Mouse (Mus musculus) forelimb bud, embryonic 11.5 days (tissue): ENCODE measurements at regions not wholly inside any gene's neighbourhood (a gene's known extent, or its start where the extent isn't known, plus 50 kb on each side); places are given as distances from the start of the nearest gene placed in this dataset.
A peak's percentile ranks its signal among the peaks of the same experiment; 100 is the strongest.

Experiments used
- DNase-seq: peaks from one replicate; pipeline ENCODE4 v3.0.0-alpha.2; 2012; ENCODE audit warnings: low read depth, low spot score

DNA sequence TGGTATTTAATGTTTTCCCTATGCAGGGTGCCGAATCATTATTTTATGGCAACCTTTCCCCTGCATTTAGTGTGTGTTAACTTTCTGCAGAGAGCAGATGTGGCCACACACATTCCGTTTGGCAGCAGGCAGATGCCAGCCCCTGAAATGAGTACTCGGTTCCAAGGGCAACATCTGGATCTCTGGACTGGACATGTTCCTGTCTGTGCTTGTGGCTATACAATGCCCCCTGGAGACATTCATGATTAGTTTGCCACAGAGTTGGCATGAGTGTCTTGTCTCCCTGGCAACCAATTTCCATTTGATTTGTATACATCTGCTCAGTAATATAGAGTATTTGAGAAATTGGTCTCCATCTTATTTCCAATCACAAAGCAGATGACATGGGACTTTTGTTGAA lies 1676.3 kb upstream of the Got2 start:
- DNase-seq, result peak; percentile 8

GRCm38 (mm10) chr8:97543881-97544280 lies 1655.5 kb upstream of the Got2 start:
- no peak for DNase-seq

DNA sequence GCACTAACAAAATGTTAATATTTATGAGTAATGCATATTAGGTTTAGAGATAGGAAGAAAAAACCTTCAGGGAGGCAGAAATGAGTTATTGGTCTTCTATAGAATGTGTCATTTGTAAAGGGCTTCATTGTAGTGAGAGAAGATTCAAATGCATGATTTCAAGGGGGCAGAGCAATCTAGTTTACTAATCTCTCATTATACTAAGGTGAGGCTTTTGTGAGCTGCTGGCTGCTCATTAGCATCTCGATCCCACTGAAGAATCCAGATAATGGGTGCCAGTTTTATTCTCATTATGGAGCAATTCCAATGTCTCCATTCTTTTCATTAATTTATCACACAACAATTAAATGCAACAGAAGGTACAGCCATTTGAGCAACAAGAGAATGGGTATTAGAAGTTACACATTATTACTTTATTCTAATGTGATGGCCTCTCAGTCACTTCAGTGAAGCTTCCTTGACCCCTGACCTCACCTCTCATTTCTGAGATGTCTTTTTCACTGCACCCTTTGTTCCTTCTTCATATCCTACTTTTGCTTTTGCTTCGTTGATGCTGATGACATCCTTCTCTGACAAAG lies 1644.8 kb upstream of the Got2 start:
- DNase-seq, result no peak
